Mouse (Mus musculus) frontal cortex, postnatal 10 days (tissue): ENCODE measurements around the gene Setd6.
A peak's percentile ranks its signal among the peaks of the same experiment; 100 is the strongest.

Experiments
- DNase-seq, 2 experiments: peaks; one replicate each; pipeline ENCODE4 v3.0.0; 2022; ENCODE audit warnings: low spot score in 2 of 2, mixed read lengths in 1 of 2

Gene Setd6

DNA sequence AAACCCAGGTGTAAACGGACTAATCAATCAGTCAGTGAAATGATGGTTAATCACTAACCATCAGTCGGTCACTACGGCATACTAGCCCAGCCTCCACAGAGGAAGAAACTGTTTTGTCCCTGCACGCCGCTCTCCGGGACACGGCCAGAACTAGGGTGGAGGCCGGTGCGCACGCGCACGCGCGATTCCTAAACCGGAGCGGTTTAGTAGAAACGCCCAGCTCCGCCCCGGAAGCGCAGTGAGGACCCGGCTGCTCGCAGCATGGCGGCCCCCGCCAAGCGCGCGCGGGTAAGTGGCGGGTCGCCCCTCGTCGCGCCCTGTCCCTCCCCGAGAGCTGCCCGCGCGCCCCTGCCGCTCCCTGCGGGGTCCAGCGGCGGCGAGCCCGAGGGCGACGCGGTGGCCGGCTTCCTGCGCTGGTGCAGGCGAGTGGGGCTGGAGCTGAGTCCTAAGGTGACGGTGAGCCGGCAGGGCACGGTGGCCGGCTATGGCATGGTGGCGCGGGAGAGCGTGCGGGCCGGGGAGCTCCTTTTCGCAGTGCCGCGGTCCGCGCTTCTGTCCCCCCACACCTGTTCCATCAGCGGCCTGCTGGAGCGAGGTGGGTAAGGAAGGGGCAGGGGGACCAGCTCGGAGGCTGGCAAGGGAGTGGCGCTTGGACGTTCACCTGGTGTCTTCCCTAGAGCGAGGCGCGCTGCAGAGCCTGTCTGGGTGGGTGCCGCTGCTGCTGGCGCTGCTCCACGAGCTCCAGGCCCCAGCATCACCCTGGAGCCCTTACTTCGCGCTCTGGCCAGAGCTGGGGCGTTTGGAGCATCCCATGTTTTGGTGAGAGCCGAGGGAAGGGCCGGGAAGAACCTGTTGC, at the start of gene Setd6:
Setd6 (plus strand) TSS at position 206 of the 856 bp plus-strand sequence.
- peak; percentile 73 to 80 for DNase-seq

GRCm38 (mm10) chr8:95668163-95668958, 47.3 kb upstream of the Setd6 start:
- no peak for DNase-seq

DNA sequence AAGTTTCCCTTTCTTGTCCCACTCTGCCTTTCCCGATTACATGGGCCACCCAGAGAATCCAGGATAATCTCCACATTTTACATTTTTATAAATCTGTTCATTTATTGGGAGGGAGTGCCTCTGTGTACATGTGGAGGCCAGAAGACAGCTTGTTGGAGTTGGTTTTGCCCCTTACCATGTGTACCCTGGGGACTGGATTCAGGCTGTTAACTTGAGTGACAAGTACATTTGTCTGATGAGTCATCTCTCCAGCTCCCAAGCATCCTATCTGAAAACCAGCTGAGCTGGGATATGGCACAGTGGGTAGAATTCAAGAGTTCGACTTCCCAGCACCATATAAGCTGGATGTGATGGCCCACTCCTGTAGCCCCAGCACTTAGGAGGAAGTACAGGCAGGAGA, 45.7 kb upstream of the Setd6 start:
- DNase-seq = no peak

DNA sequence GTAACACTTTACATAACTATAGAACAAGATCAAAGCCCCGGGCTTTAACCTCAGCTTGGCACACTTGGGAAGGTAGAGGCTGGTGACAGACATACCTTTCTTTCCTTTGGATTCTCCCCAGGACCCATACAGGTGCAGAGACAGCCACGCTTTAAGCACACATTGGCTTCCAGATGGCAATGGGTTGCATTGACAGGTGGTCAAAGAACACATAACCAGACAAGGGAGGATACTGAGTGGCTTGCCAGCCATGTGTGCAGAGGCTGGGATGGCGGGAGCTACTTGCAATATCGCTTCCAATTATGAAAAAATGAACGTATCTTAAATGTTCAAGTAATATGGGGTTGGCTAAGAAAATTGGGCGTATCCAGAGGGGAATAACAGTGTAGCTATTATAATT, 43.8 kb upstream of the Setd6 start:
- DNase-seq = no peak

- no peak for DNase-seq
Observed at GRCm38 (mm10) chr8:95672811-95673210, 42.9 kb upstream of the Setd6 start.

- DNase-seq = no peak
Observed at GRCm38 (mm10) chr8:95676631-95677030, 39.0 kb upstream of the Setd6 start, which contains the start of gene Ndrg4. Gene Ndrg4, plus strand, starts transcription at chr8:95676980.

DNA sequence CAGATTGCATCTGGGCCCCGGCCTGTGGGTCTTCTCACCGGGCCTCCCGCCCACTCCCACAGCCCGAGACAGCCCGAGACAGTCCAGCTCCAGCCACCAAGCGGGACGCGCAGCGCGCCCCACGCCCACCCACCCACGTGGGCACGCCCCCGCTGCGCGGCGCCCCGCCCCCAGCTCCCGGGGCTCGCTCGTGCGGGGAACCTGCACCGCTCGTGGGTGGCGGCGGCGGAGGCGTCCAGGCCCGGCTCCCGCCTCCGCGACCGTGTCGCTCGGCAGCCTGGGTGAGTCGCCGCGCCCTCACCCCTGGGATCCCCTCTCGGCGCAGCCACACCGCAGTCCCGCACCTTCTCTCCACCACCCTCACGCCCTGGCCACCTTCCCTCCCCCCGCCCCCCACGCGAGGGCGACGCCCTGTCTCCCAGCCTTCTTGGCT, 38.1 kb upstream of the Setd6 start:
- DNase-seq = no peak

DNA sequence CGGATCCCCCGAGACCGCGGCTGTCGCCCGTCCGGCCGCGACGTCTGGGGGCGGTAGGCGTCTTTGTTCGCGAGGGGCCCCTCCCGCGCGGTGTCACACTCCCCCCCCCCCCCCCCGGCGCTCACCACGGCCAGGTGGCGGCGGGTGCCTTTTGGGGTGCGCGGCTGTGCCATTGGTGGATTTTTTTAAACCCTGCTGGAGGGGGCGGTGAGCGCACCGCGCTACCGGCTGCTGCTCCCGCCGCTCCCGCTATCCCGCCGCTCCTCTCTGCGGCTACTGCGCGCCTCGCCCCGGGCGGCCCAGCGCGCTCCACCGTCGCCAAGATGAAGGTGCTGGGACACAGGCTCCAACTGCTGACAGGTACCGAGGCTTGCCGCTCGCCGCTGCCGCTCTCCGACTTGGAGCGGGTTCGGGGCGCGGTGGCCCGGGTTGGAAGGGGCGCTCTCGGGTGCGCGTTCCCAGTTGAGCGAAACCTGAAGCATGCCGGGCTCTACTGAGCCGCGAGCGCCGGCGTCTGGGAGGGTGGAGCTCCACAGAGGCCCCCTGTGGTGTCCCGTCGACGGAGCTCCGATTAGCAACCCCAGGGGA, 37.6 kb upstream of the Setd6 start:
- peak in 1 of 2 experiments; percentile 58 for DNase-seq

GRCm38 (mm10) chr8:95688073-95688672, 27.5 kb upstream of the Setd6 start:
- DNase-seq = peak in 1 of 2 experiments; percentile 67

GRCm38 (mm10) chr8:95690929-95691541, 24.6 kb upstream of the Setd6 start:
- no peak for DNase-seq

DNA sequence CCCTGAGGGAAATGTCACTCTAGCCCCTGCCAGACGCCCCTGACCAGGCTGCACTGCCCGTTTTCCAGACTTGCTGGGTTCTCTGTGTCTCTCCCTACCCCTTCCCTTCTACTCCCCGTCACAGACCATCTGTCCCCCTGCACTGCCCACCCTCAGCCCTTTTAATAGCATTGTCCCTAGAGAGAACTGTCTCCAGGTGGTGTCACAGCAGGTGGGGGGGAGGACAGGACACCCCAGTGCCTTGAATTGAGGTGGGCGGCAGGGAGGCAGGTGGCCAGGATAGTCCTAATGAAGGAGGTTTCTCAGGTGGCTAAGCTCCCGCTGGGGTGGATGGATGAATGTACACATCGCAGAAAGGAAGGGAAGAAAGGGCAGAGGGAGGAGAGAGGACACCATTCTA, 21.1 kb upstream of the Setd6 start:
- no peak for DNase-seq

DNA sequence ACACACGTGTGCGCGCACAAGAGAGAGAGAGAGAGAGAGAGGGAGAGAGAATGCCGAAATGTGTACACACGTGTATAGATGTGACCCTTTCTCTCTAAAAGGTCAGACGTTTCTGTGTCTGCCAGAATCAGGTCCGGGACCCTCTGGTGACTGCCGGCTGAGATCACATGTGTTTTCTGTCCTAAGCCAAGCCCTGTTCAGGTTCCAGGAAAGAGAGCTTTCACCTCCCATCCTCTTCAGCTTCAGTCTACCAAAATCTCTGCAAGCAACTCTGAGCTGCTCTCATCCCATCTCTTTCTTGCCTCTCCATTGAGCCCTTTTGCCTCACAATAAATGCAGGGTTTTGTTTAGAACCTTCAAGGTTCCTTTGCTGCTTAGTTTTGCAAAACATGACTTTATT, 19.0 kb upstream of the Setd6 start:
- no peak for DNase-seq

GRCm38 (mm10) chr8:95697128-95697527, 18.6 kb upstream of the Setd6 start:
- DNase-seq = peak; percentile 73 to 88

GRCm38 (mm10) chr8:95698179-95698578, 17.5 kb upstream of the Setd6 start:
- DNase-seq = no peak

- DNase-seq = peak in 1 of 2 experiments; percentile 68
Observed at GRCm38 (mm10) chr8:95700282-95700681, 15.4 kb upstream of the Setd6 start.

DNA sequence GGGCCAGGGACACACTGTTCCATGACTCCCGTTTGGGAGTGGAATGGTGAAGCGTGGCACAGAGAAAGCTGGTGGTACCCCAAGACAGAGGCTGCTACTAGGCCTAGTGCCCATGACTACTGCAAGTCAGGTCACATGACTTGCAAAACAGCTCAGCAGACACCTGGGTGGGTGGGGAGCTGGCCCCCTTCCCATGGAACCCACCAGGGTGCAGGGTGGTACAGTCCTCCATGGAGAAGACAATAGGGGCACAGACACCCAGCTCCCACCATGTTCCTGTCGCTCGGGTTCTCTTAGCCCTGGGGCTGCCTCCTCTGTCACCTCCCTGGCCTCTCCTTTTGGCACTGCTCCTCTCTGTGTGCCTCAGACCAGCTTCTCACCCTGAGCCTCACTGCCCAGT, 13.9 kb upstream of the Setd6 start:
- no peak for DNase-seq

- peak; percentile 91 to 93 for DNase-seq
Observed at GRCm38 (mm10) chr8:95702480-95703446, 12.9 kb upstream of the Setd6 start.

DNA sequence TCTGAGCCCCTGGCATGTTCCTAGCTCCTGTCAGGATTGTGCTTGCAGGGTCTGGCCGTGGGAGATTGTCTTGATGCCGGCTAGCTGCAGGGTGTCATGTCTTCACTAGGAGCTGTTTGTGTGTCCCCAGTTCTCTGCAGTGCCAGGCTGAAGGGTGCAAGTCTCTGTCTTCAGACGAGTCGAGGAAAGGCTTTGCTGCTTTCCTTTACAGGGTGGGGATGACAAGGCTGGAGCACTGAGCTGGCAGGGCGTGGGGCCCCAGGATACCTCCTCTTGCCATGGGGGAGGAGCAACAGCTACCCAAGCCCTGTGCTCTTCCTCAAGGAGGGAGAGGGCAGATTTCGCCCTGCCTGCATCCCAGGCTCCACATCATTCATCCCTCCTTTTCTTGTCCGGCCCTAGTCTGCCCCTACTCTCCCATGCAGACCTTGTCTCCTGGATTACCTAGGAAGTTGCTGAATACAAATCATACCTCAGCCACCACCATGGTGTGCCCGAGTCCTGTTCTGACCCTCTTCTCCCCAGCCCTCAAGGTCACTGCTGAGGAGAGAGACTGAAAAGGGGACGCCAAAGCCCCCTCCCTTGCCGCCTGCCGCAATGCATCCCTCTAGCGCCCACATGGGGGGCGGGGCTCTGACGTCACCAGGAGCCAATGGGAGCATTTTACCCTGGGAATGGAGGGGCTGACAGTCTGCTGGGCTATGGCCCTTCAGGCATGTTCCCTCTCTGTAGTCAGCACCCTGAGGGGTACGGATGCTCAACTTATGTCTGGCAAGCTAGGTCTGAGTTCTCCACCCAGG, 12.0 kb upstream of the Setd6 start:
- peak; percentile 84 to 86 for DNase-seq

GRCm38 (mm10) chr8:95704538-95704937, 11.1 kb upstream of the Setd6 start:
- peak in 1 of 2 experiments; percentile 11 for DNase-seq
